Mouse (Mus musculus) embryonic fibroblast, embryonic 13.5 days (primary cell): ENCODE measurements around the gene Zfp599.

Source experiments
- CTCF ChIP-seq: IDR thresholded peaks from 2 replicates; pipeline ENCODE4 v1.5.1; 2011; ENCODE audit warnings: mild to moderate bottlenecking, control low read depth, low read length, moderate library complexity, borderline replicate concordance; ENCODE audit not compliant: insufficient read depth
- POLR2A ChIP-seq: IDR thresholded peaks from 2 replicates; pipeline ENCODE4 v1.6.1; 2011; ENCODE audit warnings: low read depth, mild to moderate bottlenecking, control low read depth, low read length, moderate library complexity

- no peak for TF ChIP-seq POLR2A
- no peak for TF ChIP-seq CTCF
These were observed 41.7 kb downstream of the Zfp599 start for GRCm38 (mm10) chr9:22217858-22218493.
